Mouse (Mus musculus): ENCODE measurements around the gene Atp6v0b. TPM values are rescaled to one million over a fixed set of nuclear protein-coding genes. Genes with fewer than 3 reads are reported as not detected.
A peak's percentile ranks its signal among the peaks of the same experiment; 100 is the strongest.

The Atp6v0b gene
- total RNA-seq (2021), result 100 to 1,000 TPM; 116 to 120 TPM

DNA sequence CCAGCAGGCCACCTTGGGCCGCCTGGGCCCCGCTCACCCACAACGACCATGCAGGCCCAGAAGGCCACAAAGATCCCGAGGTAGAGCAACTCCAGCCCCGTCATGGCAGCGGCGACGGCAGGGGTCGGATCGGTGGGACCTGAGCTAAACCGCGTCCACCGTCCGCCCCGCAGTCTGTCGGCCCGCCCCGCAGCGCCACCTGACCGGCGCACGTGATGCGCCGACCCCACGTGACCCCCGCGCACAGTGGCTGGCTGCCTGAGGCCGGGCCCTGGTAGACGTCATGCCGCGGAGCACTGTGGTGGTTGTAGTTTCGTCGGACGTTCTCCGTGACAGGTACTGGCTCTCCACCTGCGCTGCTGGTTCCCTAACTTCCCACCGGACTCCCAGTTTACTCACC, at the start of gene Atp6v0b:
Gene Atp6v0b (minus strand): TSS at position 201 of the 400 bp plus-strand sequence.
- peak; percentile 92 to 94 for DNase-seq
- intact Hi-C loops (cut with DNase I), result no loop called here

DNA sequence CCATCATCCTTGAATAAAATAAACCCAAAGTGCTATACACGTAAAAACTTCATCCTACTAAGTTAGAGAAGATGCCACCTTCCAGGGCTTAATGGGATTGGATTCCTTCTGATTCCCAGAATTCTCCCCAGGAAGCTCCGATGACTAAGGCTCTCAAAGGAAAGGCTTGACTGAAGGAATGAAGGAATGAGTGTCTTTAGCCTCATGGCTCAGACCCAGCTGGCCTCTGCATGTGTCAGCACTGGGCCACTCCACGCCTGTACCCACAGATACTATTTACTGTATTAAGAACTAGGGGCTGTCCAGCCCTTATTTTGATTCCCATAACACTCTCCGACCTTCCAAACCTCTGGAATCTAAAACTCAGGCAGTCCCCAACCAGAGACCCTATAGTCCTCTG, 46.9 kb upstream of the Atp6v0b start:
- intact Hi-C loops (cut with DNase I), result no loop called here
- no peak for DNase-seq

DNA sequence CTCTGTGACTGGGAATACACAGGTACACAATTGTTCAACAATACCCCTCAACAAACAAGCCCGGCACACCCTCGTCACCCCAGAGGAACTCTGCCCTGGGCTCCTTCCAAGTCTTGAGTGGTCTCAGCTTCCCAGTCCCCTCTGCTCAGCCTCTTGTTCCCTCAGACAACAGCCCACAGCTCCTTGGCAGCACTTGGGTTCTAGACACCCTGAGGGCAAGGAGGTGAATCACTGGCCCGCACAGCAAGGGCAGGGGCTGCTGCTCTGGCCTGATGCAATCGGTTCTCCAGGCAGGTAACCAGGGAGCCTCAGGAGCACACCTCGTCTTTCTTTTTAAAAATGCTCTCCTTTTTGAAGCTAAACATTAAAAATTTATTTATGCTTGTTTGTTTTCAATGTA, 46.1 kb upstream of the Atp6v0b start:
- no peak for DNase-seq

GRCm38 (mm10) chr4:117929391-117929881, 42.3 kb upstream of the Atp6v0b start, which contains the start of gene Artn:
Artn (minus strand) TSS chr4:117929763.
- intact Hi-C loops (cut with DNase I), result no loop called here
- peak in 1 of 2 experiments; percentile 22 for DNase-seq

More for the DNA sequence above, 46.1 kb upstream of the Atp6v0b start:
- intact Hi-C loops (cut with DNase I), result no loop called here

GRCm38 (mm10) chr4:117928699-117929241, 41.6 kb upstream of the Atp6v0b start:
- intact Hi-C loops (cut with DNase I), result loop anchor here (1.0 kb wide), 1 partner anchor 155 kb away; no protein-coding TSS in a partner anchor

GRCm38 (mm10) chr4:117928234-117928633, 41.1 kb upstream of the Atp6v0b start:
- DNase-seq, result peak in 1 of 2 experiments; percentile 29
- intact Hi-C loops (cut with DNase I), result loop anchor here (1.0 kb wide), 1 partner anchor 155 kb away; no protein-coding TSS in a partner anchor

More at GRCm38 (mm10) chr4:117928699-117929241, 41.6 kb upstream of the Atp6v0b start:
- DNase-seq, result peak; percentile 61

- DNase-seq, result peak in 1 of 2 experiments; percentile 22
- intact Hi-C loops (cut with DNase I), result no loop called here
These were observed 39.7 kb upstream of the Atp6v0b start for GRCm38 (mm10) chr4:117926545-117927482.

DNA sequence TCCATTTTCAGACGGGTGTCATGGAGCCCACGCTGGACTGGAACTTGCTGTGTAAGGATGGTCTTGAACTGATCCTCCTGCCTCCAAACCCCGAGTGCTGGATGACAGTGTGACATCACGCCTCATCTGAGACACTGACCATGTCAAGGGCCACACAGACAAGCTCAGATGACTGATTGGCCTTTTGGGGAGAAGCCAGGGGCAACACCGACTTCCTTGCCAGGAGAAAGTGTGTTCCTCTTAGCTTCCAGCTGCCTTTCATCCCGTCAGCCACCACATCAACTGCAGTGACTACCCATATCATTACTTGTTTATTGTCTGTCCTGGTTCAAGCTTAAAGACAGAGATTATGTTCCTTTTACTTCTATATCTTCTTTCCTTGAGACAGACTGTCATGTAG, 37.8 kb upstream of the Atp6v0b start:
- intact Hi-C loops (cut with DNase I), result no loop called here
- no peak for DNase-seq

DNA sequence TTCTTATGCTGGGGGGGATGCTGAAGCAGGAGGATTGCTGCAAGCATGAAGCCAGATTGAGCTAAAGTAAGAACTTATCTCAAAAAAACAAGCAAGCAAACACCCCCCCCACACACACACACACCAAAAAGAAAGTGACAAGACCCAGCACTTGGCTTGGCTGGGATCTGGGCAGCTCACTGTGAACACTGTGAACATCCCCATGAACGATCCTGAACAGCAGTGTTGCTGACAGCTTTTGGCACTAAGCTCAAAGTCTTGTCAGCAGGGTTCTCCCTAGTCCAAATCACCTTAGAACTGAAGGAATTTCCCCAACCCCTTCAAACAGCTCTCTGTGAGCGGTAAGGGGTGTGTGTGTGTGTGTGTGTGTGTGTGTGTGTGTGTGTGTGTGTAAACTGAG, 36.3 kb upstream of the Atp6v0b start:
- DNase-seq, result no peak
- intact Hi-C loops (cut with DNase I), result no loop called here

GRCm38 (mm10) chr4:117921358-117921757, 34.2 kb upstream of the Atp6v0b start:
- intact Hi-C loops (cut with DNase I), result no loop called here
- no peak for DNase-seq

DNA sequence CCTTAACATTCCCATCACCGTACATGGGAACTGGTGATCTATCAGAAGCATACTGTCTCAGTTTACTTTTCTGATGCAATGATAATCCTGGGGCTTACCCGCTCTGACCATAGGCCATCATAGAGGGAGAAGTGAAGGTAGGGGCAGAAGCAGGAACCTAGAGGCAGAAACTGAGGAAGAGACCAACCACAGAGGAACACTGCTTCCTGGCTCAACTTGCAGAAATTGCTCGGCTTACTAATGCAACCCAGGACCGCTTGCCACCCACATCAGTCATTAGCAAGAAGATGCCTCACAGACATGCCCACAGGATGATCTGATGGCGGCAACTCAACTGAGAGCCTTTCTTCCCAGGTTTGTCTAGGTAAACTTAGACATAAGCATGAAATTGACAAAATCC, 31.6 kb upstream of the Atp6v0b start:
- no peak for DNase-seq
- intact Hi-C loops (cut with DNase I), result loop anchor here (5.0 kb wide), 1 partner anchor 81 kb away; no protein-coding TSS in a partner anchor

- intact Hi-C loops (cut with DNase I), result loop anchor here (5.0 kb wide), 1 partner anchor 81 kb away; no protein-coding TSS in a partner anchor
- no peak for DNase-seq
These were observed 31.1 kb upstream of the Atp6v0b start for GRCm38 (mm10) chr4:117918261-117918660.

- intact Hi-C loops (cut with DNase I), result loop anchor here (5.0 kb wide), 1 partner anchor 81 kb away; no protein-coding TSS in a partner anchor
- no peak for DNase-seq
These were observed 30.7 kb upstream of the Atp6v0b start for GRCm38 (mm10) chr4:117917847-117918246.

DNA sequence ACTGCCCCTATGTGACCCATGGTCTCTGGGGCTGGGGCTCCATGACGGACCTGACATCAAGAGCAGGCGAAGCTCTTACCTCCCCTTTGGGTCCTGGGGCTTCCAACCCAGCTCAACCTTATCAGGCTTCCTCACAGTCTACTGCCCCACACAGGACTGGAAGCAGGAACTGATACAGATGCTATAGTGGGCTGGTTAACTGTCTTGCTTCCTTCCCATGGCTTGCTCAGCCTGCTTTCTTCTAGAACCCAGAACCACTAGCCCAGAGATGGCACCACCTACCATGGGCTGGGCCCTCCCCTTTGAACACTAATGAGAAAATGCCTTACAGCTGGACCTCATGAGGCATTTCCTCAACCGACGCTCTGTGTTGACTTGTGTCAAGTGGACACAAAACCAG, 30.3 kb upstream of the Atp6v0b start:
- intact Hi-C loops (cut with DNase I), result loop anchor here (5.0 kb wide), 1 partner anchor 80 kb away; no protein-coding TSS in a partner anchor

GRCm38 (mm10) chr4:117916386-117916785, 29.3 kb upstream of the Atp6v0b start:
- intact Hi-C loops (cut with DNase I), result loop anchor here (5.0 kb wide), 1 partner anchor 79 kb away; no protein-coding TSS in a partner anchor
- DNase-seq, result no peak

More for the DNA sequence above, 30.3 kb upstream of the Atp6v0b start:
- no peak for DNase-seq

GRCm38 (mm10) chr4:117915489-117916105, 28.5 kb upstream of the Atp6v0b start:
- intact Hi-C loops (cut with DNase I), result loop anchor here (1.0 to 5.0 kb wide), 2 partner anchors 23 to 78 kb away; partner anchors contain the start of gene Dph2
- no peak for DNase-seq

GRCm38 (mm10) chr4:117914591-117915442, 27.7 kb upstream of the Atp6v0b start, which contains the start of gene Ipo13:
Ipo13 (minus strand) TSS chr4:117914999.
- peak; percentile 94 to 98 for DNase-seq
- intact Hi-C loops (cut with DNase I), result loop anchor here (1.0 to 5.0 kb wide), 2 partner anchors 23 to 78 kb away; partner anchors contain the start of gene Dph2

DNA sequence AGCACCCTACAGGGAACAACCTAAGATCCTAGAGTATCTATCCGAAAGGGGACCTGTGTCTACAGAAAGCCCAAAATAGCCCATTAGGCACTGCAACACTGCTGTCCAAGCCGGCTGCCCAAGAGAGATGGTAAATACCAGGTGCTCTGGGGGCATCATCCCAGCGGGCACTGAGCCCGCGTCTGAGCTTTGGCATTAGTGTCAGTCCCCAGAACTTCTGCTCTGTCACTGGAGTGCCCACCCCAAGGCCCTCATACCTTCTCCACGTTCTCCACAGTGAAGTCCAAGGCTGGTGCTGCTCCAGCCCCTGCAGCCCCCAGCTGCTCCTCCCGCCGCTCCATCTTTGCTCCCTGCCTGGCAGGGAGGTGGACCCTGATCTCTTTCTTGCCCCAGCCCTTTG, 26.9 kb upstream of the Atp6v0b start:
- no peak for DNase-seq
- intact Hi-C loops (cut with DNase I), result no loop called here

- intact Hi-C loops (cut with DNase I), result no loop called here
- peak in 1 of 2 experiments; percentile 31 for DNase-seq
These were observed 26.3 kb upstream of the Atp6v0b start for GRCm38 (mm10) chr4:117913421-117913820.

Measured in heart, postnatal 36 days (tissue).